Comparison of ENCODE assay signal across 25 mouse cellular contexts in the genomic region with DNA sequence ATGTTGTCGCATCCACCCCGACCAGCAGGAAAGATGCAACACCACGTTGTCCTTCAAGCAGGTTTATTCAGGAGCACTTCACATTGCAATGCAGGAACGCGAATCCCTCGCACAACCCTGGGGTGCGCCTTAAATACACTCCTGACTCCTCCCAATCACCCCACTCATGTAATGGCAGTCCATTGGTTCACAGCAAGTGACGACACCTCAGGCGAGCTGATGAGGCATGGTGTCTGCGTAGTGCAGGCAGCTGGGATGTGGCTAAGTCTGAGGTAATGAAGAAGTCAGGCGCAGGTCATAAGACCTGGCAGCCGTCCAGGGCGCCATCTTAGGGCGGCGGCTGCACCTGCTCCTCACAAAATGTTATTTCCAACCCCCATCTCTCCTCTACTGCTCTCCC.
DNase-seq lines count a peak whose midpoint lies in the region; ATAC-seq lines count a peak whose summit lies in the region.
"Had no signal": no experiment of that assay in that cellular context is flagged by ENCODE, and none has a peak within 500 bp of the region (broad histone marks: within the 10 kb centered on the region; RNA-seq: fewer than 3 reads in every experiment).

No protein-coding gene starts in this region.

- no peak overlapping the region for H3K4me3 ChIP-seq in hindbrain, embryonic 12.5 days
- H3K4me3 ChIP-seq in hindbrain, embryonic 13.5 days: no peak overlapping the region
- no peak overlapping the region for H3K4me3 ChIP-seq in kidney, embryonic 16.5 days (ENCODE audit: low read length)
- H3K4me3 ChIP-seq: embryonic facial prominence, embryonic 12.5 days; embryonic facial prominence, embryonic 15.5 days; gastrocnemius, adult 2 months had no signal

- ATAC-seq in hindbrain, embryonic 12.5 days (ENCODE audit: low FRiP score): peak; percentile 38; the same call in 1 of the 2 replicates
- no peak for ATAC-seq in hindbrain, embryonic 13.5 days (ENCODE audit: low FRiP score)
- ATAC-seq in kidney, embryonic 16.5 days (ENCODE audit: low FRiP score, low TSS enrichment): no peak
- ATAC-seq: CD4-positive, CD25-positive, alpha-beta regulatory T cell, adult 4 months; forebrain, embryonic 14.5 days; forebrain, postnatal 0 days; hindbrain, postnatal 0 days; inflammation-experienced regulatory T-cells, adult 6 months; intestine, postnatal 0 days had no signal

- H3K36me3 ChIP-seq in hindbrain, embryonic 12.5 days: no peaks in the 10 kb centered on the region
- no peaks in the 10 kb centered on the region for H3K36me3 ChIP-seq in hindbrain, embryonic 13.5 days
- H3K36me3 ChIP-seq in kidney, embryonic 16.5 days (ENCODE audit: insufficient read depth, low read length): no peaks in the 10 kb centered on the region
- H3K36me3 ChIP-seq: embryonic facial prominence, embryonic 12.5 days; embryonic facial prominence, embryonic 15.5 days had no signal

- no peak overlapping the region for H3K9ac ChIP-seq in hindbrain, embryonic 12.5 days
- H3K9ac ChIP-seq in hindbrain, embryonic 13.5 days: no peak overlapping the region
- no peak overlapping the region for H3K9ac ChIP-seq in kidney, embryonic 16.5 days (replicated peaks; ENCODE audit: low read length)
- H3K9ac ChIP-seq: embryonic facial prominence, embryonic 12.5 days; embryonic facial prominence, embryonic 15.5 days; forebrain, postnatal 0 days; hindbrain, embryonic 14.5 days had no signal

- WGBS in hindbrain, embryonic 12.5 days: 89% methylated on average over 15 of the region's 15 CpGs
- 90% methylated on average over 15 of the region's 15 CpGs for WGBS in hindbrain, embryonic 13.5 days
- WGBS in kidney, embryonic 16.5 days: 91% methylated on average over 15 of the region's 15 CpGs

- no peaks in the 10 kb centered on the region for H3K27me3 ChIP-seq in hindbrain, embryonic 12.5 days
- H3K27me3 ChIP-seq in hindbrain, embryonic 13.5 days: no peaks in the 10 kb centered on the region
- H3K27me3 ChIP-seq in kidney, embryonic 16.5 days (ENCODE audit: insufficient read depth, low read length): no peaks in the 10 kb centered on the region
- H3K27me3 ChIP-seq: embryonic facial prominence, embryonic 12.5 days; embryonic facial prominence, embryonic 15.5 days had no signal

- no peak overlapping the region for H3K27ac ChIP-seq in hindbrain, embryonic 12.5 days
- no peak overlapping the region for H3K27ac ChIP-seq in hindbrain, embryonic 13.5 days
- no peak overlapping the region for H3K27ac ChIP-seq in kidney, embryonic 16.5 days (ENCODE audit: low read length)
- H3K27ac ChIP-seq: embryonic facial prominence, embryonic 12.5 days; embryonic facial prominence, embryonic 15.5 days; gastrocnemius, adult 2 months; hindbrain, embryonic 14.5 days; hindbrain, postnatal 0 days had no signal

- H3K4me1 ChIP-seq in hindbrain, embryonic 12.5 days: no peaks in the 10 kb centered on the region
- H3K4me1 ChIP-seq in hindbrain, embryonic 13.5 days (replicated peaks): no peaks in the 10 kb centered on the region
- H3K4me1 ChIP-seq in kidney, embryonic 16.5 days (ENCODE audit: insufficient read depth, low read length): no peaks in the 10 kb centered on the region
- H3K4me1 ChIP-seq: embryonic facial prominence, embryonic 12.5 days; embryonic facial prominence, embryonic 15.5 days had no signal

- no peaks in the 10 kb centered on the region for H3K9me3 ChIP-seq in hindbrain, embryonic 12.5 days (replicated peaks)
- H3K9me3 ChIP-seq in hindbrain, embryonic 13.5 days: no peaks in the 10 kb centered on the region
- H3K9me3 ChIP-seq in kidney, embryonic 16.5 days (ENCODE audit: low read length): no peaks in the 10 kb centered on the region
- H3K9me3 ChIP-seq: embryonic facial prominence, embryonic 12.5 days; embryonic facial prominence, embryonic 15.5 days had no signal

- DNase-seq in ES-CJ7 (ENCODE audit: low read depth, low spot score) (peak; percentile 64), R1 (ENCODE audit: low read depth, low spot score) (peak; percentile 75)
- peak; percentile 21 for DNase-seq in testis, postnatal 14 days (ENCODE audit: low spot score)
- no peak for DNase-seq in natural killer cell, adult 2 months (ENCODE audit: low spot score in 2 of 2)
- DNase-seq: adrenal gland, adult 2 months; adrenal gland, postnatal 14 days; cerebellum, adult 11 months; cerebellum, adult 8-10 months; cerebellum, postnatal 25 days; forebrain, postnatal 0 days; gastrocnemius, postnatal 14 days; heart, adult 11 months had no signal

- H3K4me2 ChIP-seq in hindbrain, embryonic 12.5 days (replicated peaks): no peak overlapping the region
- no peak overlapping the region for H3K4me2 ChIP-seq in hindbrain, embryonic 13.5 days
- no peak overlapping the region for H3K4me2 ChIP-seq in kidney, embryonic 16.5 days (replicated peaks; ENCODE audit: low read depth, low read length)
- H3K4me2 ChIP-seq: embryonic facial prominence, embryonic 12.5 days; embryonic facial prominence, embryonic 15.5 days; heart, embryonic 11.5 days; hindbrain, embryonic 14.5 days had no signal

Comparison
In these comparisons a context has a peak if more than half of its experiments do, and no peak if none do; other contexts are left out.
1. DNase-seq: peak in ES-CJ7 (single experiment), R1 (single experiment) and testis, postnatal 14 days (single experiment); none in natural killer cell, adult 2 months (0 of 2).